Mouse (Mus musculus) left cerebral cortex, adult 2 months (tissue): ENCODE data around the gene Haus7. TPM values are rescaled to one million over a fixed set of nuclear protein-coding genes. Genes with fewer than 3 reads are reported as not detected.

ENCODE experiments used
- DNase-seq, 2 experiments: peaks; one replicate each; pipeline ENCODE4 v3.0.0; 2021 to 2022; ENCODE audit warnings: low spot score in 2 of 2, mixed read lengths in 1 of 2; ENCODE audit errors: extremely low spot score in 1 of 2
- H3K27ac ChIP-seq: fragments of 200-600 bp; 2 replicates; pipeline ENCODE4 v1.8.1; 2022
- H3K4me3 ChIP-seq: fragments of 200-600 bp; 2 replicates; pipeline ENCODE4 v1.8.1; 2022
- CTCF ChIP-seq: fragments of 200-600 bp; IDR thresholded peaks from 2 replicates; pipeline ENCODE4 v1.8.1; 2022; ENCODE audit warnings: antibody characterized with exemption, mild to moderate bottlenecking, moderate library complexity
- intact Hi-C: fragments of 180-260 bp; cut with DNase I; formaldehyde crosslinking; loops from one replicate; pipeline ENCODE4 v1.15.1; 2025
- total RNA-seq, 2 experiments: library from RNA; stranded (reverse); gene quantifications; 2 replicates each; pipeline ENCODE4 v1.2.3; 2021

Haus7 gene
- total RNA-seq, 2 experiments from 2014 or later = 7.9 to 9.2 TPM

DNA sequence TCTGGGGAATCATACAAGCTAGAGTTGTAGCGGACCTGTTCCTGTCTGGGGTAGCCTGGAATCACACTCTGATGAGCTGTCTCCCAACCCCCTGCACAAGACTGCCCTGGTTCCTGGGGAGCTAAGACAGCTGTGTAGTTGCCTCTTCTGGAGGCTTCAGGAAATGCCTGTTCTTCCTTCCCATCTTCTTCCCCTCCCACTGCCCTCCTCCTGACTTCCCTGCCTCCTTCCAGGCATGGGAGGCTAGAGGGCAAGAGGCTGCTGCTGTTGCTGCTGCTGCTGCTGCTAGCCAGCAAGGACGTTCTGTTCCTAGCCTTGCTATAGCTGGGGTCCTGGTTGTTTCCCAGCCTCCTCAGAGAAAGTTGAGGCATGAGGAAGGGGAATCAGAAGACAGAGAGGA is 21.5 kb upstream of the Haus7 start:
- intact Hi-C loops = no loop called here
- Histone ChIP-seq H3K4me3 (no peak overlapping the region), H3K27ac (no peak overlapping the region)
- TF ChIP-seq CTCF = no peak
- DNase-seq = no peak

DNA sequence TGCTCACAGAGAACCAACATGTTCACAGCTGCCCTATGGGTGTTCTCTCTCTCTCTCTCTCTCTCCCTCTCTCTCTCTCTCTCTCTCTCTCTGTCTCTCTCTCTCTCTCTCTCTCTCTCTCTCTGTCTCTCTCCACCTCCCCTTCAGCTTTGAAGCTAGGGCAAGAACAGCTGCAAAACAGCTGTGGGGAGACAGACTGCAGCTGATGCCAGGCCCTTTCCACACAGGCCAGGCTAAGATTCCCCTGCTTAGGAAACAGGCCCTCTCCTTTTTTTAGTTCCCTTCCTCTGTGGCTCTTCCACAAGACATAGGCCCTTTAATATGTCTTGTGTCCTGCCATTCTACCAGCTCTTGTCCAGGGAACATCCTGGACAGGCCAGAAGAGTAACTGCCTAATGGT is 20.8 kb upstream of the Haus7 start:
- no peak for DNase-seq
- Histone ChIP-seq H3K27ac (no peak overlapping the region), H3K4me3 (no peak overlapping the region)
- intact Hi-C loops = no loop called here
- TF ChIP-seq CTCF = no peak

DNA sequence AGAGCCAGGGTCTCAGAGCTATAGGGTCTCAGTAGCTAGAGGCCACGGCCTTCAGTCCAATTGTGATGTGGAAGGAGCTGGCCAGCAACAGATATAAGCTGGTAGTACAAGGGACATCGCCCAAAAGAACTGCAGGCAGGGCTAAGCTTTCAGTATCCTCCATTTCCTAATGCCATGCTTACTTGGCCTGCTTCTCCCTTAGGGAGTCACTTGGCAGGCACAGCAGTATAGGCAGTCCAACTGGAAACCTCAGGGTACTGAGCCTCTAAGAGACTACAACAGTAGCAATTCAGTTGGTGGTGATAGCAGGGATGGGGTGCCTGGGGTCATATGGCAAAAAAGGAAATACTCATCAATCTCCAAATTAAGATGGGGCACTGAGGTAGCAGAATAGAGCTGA is 18.7 kb upstream of the Haus7 start:
- intact Hi-C loops = no loop called here
- no peak for DNase-seq
- H3K27ac ChIP-seq = no peak overlapping the region
- H3K4me3 ChIP-seq = no peak overlapping the region
- no peak for TF ChIP-seq CTCF

DNA sequence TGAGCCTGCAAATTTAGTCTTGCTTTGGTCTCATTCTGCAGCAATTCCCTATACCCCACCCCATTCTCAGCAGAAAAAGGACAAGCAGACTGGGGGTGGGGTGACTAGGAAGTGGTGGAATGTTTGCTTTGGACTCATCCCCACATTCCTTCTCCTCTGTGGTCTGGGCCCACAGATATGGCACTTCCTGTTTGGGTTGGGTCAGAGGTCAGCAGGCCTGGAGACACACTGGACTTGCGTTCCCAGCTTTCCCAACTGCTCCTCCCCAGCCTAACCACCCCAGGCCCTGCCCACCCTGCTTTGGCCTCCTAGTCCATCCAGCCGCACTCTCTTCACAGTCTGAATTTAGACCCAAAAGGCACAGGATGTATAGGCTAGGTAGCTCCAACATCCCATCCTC is 17.8 kb upstream of the Haus7 start:
- intact Hi-C loops = no loop called here
- H3K4me3 ChIP-seq = no peak overlapping the region
- DNase-seq = no peak
- TF ChIP-seq CTCF = no peak
- no peak overlapping the region for H3K27ac ChIP-seq

DNA sequence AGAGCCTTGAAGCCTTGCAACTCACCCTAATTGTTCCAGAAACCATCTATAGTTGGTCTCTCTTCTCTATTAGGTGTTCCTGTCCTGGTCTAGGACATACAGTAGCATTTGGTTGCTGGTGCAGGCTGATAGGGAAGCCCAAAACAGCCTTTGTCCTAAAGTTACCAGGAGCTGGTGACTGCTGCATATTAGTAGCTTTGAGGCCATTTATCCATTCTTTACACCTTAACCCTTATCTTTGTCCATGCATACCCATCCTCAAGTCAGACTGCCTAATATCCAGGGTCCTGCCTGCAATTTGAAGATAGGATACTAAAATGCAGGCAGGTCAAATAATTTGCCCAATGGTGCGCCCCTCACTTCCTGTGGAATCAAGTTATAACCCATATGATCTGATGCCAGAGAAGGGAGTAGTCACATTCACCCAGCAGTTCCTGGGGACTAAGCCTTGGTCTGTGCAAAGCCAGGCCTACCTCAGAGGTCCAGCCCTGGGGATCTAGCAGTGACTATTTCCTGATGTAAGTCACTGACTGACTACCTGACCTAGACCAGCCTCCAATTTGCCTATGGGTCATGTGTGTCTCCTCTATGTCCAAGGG is 16.9 kb upstream of the Haus7 start:
- intact Hi-C loops = no loop called here
- no peak overlapping the region for H3K27ac ChIP-seq
- no peak for DNase-seq
- no peak for TF ChIP-seq CTCF
- no peak overlapping the region for H3K4me3 ChIP-seq

DNA sequence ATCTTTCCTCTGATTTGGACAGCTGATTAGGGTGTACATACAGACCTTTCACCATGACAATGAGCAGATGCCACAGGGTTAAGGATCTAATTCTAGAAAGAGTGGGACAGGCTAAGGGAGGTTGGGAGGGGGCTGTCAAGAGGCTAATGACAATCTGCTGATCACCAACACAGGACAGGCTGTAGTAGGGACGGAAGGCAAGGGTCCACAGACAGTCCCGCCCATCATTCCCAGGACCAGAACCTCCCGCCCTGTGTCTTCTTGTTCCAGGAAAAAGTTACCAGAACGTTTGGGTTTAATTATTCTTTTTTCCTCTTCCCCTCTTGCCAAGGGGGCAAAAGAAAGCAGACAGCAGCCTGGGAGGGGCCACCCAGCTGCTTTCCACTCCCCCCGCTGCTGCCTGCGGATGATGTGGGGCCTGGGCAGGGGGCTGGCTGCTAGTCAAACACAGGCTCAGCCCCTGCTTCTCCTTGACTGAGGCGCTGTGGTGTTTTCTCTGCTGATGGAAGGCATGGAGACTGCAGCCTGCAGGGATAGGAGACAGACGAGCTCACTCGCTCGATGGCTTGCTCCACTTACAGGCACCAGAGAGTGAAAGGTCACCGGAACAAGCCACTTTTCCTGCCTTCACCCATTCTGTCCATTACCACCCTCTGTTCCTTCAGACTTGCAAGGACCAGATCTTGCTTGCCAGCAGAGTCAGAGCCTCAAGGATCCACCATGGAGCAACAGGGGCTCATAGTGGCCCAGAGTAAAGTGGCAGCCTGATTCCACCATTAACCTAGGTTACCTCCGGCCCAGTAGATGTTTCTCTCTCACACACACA is 15.7 kb upstream of the Haus7 start:
- intact Hi-C loops = no loop called here
- DNase-seq = no peak
- H3K4me3 ChIP-seq = no peak overlapping the region
- H3K27ac ChIP-seq = no peak overlapping the region
- TF ChIP-seq CTCF = no peak

DNA sequence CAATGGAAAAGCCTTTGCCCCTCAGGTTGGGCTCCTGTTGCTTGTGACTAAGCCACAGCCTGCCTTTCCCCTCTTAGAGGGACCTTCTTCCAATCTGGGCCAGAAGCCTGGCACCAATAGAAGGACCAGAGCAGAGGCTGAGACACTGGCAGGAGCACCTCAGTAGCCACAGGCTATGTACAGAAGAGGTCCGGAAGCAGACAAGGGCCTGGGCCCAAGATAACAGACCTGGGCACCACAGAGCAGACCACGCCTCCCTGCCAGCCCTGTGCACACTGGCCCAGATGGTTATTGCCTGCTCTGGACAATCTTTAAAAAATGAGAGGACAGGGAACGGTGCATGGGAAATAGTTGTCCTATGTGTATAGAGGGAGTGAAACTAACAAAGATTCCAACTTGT is 12.9 kb upstream of the Haus7 start:
- no peak for DNase-seq
- no peak overlapping the region for H3K4me3 ChIP-seq
- H3K27ac ChIP-seq = no peak overlapping the region
- intact Hi-C loops = no loop called here
- TF ChIP-seq CTCF = no peak

DNA sequence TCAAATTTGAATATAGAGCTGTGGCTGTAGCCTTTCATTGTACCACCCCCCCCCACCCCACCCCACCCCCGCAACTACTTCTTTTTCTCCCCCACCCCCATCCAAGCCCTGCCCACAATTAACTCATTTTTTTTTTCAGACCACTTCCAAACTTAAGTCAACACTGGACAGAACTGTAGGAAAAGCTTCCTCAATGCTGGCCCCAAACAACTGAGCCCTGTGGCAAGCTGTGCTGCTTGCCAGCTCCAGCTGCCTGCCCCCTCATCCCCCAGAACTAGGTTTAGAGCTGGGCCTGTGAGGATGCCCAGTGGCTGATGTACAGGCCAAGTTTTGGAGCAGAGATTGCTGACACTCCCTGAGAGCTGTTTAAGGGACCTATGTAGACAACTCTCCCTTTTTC is 9.9 kb upstream of the Haus7 start:
- Histone ChIP-seq H3K4me3 (no peak overlapping the region), H3K27ac (no peak overlapping the region)
- no peak for TF ChIP-seq CTCF
- intact Hi-C loops = no loop called here
- no peak for DNase-seq

DNA sequence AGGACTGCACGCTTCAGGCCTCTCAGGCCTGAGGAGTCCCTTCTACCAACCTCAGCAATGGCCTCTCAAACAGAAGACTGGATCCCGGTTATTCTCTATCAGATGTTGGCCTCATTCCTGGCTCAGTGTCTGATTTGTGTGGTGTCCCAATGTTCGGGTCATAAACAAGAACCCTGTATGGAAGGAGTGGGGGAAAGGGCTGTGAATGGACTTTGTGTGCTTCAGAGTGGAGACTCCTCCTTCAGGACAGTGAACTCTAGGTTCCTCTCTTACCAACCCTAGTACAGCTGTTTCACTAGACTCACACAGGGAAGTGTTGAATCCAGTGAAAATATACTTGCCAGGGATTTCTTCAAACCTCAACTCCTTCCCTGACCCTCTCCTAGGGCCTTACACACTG is 9.5 kb upstream of the Haus7 start:
- intact Hi-C loops = no loop called here
- no peak for DNase-seq
- Histone ChIP-seq H3K27ac (no peak overlapping the region), H3K4me3 (no peak overlapping the region)
- no peak for TF ChIP-seq CTCF

DNA sequence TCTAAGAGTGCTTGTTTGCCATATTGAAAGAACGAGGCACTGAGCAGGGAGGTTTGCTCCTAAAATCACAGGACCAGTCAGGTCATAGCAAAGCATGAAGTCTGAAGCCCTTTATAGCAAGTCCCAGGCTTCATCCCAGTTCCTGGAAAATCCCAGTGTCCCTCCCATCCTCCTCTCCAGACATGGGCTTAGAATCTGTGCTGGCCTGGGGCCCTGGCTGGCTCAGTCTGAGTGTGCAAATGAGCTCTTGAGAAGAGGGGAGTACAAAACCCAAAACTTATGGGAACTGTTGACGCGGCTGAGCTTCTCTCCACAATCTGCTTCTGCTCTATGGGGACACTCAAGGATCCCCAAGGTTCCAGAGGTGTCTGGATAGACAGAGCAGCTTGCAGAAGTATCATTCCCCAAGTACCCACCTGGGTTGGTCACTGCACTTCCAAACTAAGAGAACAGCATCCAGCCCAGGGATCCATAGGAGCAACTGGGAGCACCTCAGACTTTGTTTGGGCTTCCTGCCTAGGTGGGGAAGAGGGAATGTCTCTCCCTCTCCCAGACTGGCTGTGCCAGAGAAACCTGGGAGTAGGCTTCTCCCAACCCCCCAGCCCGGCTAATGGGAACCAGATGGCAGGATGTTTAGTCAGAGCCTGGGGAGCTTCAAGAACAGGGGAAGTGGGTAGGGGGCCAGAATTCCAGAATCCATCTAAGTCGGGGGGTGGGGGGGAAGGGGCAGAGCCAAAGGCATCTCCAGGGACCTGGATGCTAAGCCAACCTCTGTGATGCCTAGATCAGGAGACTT is 8.8 kb upstream of the Haus7 start:
- DNase-seq = no peak
- H3K4me3 ChIP-seq = no peak overlapping the region
- H3K27ac ChIP-seq = no peak overlapping the region
- intact Hi-C loops = no loop called here
- TF ChIP-seq CTCF = no peak

DNA sequence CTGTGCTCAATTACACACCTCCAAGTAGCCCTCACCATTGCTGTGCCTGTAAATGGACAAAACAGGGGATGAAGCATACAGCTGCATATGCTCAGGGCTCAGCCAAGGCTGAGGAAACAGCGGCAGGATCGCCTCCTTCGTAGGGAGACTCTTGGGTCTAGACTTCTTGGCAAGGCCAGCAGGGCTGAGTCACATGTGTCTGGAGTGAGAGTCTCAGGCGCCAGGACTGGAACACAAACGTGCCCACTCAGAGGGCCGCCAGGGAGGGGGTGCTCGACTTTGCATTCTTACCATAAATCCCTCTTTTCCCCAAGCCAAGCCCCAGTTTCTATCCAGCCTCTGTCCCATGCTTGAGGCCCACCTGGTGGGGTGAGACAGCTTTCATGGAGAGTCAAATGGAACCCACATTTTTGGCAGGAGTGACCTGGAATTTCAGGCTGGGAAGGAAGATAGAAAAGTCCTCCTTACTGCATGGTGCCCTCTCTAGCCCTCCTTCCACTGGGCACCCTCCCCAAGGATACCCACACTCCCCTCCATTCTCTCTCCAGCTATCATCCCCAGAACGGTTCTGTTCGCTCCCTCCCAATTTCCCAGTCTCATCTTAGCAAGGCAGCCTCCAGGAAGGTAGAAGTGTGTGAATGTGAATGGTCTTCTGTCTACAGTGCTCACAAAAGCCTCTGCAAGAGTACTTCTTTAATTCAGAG is 6.8 kb upstream of the Haus7 start:
- TF ChIP-seq CTCF = no peak
- Histone ChIP-seq H3K4me3 (no peak overlapping the region), H3K27ac (no peak overlapping the region)
- intact Hi-C loops = no loop called here
- peak in 1 of 2 experiments; percentile 8 for DNase-seq

DNA sequence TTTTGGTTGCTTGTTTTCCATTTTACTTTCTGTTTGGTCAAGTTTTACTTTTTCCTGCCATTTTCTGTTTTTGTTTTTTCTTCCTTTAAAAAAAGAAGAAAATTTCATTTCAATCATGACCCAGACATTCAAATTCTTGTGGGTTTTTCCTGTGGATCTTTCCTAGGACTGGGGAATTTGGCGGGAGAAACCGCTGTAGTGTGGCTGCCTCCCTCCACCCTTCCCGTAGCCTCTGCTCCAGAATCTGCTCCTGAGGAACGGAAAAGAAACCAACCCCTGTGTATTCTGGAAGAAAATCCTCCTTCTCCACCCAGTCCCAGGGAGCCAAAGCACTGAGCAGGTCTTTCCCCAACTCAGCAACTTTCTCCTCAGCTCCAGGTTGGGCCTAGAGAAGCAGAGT is 1.9 kb upstream of the Haus7 start:
- H3K4me3 ChIP-seq = no peak overlapping the region
- intact Hi-C loops = no loop called here
- H3K27ac ChIP-seq = no peak overlapping the region
- no peak for DNase-seq
- TF ChIP-seq CTCF = no peak
